Mouse (Mus musculus): Measurements from ENCODE around the gene Nfat5. TPM values are rescaled to one million over a fixed set of nuclear protein-coding genes. Genes with fewer than 3 reads are reported as not detected.

Gene Nfat5
- polyA plus RNA-seq, 1 experiment from 2014 or later, result 11.1 TPM

DNA sequence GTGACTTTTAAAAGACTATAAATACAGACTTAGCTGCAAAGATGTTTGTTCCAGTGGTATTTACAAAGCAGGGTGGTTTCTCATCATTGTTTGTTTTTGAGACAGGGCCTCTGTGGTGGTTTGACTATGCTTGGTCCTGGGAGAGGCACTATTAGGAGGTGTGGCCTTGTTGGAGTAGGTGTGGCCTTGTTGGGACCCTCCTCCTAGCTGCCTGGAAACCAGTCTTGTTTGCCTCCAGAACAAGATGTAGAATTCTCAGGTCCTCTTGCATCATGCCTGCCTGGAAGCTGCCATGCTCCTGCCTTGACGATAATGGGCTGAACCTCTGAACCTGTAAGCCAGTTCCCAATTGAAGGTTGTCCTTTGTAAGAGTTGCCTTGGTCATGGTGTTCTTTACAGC lies 14.7 kb upstream of the Nfat5 start:
- Histone ChIP-seq H3K9ac (ENCODE audit: low read length) (no peak overlapping the region), H3K4me3 (ENCODE audit: low read length) (no peak overlapping the region), H3K4me1 (replicated peaks; ENCODE audit: control insufficient read depth, insufficient read depth, low read length) (no peaks in the 10 kb centered on the region), H3K9me3 (ENCODE audit: control insufficient read depth, low read length) (no peaks in the 10 kb centered on the region), H3K27ac (ENCODE audit: low read length) (no peak overlapping the region), H3K27me3 (ENCODE audit: control insufficient read depth, insufficient read depth, low read depth, low read length) (no peaks in the 10 kb centered on the region), H3K36me3 (ENCODE audit: control insufficient read depth, insufficient read depth, low read length) (no peaks in the 10 kb centered on the region), H3K4me2 (ENCODE audit: low read depth, low read length) (no peak overlapping the region)
- 74% methylated on average over 1 of the region's 1 CpGs for WGBS
- ATAC-seq (ENCODE audit: low read depth), result no peak

DNA sequence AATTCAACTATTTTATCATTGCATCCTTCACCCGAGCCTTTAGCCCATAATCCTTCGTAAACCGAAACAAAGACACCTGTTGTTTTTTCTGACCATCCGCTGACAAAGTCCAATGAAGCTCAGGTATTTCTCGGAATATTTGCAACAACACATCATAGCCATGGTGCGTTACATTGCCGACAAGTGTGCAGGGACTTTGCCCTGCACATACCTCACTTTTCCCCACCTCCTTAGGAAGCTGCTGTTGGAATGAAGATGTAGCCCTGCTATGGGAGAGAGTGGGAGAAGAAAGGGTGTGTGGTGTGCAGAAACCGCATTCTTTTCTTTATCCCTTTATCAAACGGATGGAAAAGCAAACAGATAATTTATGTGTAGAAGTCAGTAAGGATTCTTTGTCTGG lies 6.6 kb upstream of the Nfat5 start:
- Histone ChIP-seq H3K9me3 (ENCODE audit: control insufficient read depth, low read length) (no peaks in the 10 kb centered on the region), H3K4me3 (ENCODE audit: low read length) (no peak overlapping the region), H3K27me3 (ENCODE audit: control insufficient read depth, insufficient read depth, low read depth, low read length) (no peaks in the 10 kb centered on the region), H3K27ac (ENCODE audit: low read length) (no peak overlapping the region), H3K9ac (ENCODE audit: low read length) (no peak overlapping the region), H3K36me3 (ENCODE audit: control insufficient read depth, insufficient read depth, low read length) (no peaks in the 10 kb centered on the region), H3K4me1 (replicated peaks; ENCODE audit: control insufficient read depth, insufficient read depth, low read length) (no peaks in the 10 kb centered on the region), H3K4me2 (ENCODE audit: low read depth, low read length) (no peak overlapping the region)
- no peak for ATAC-seq (ENCODE audit: low read depth)
- 58% methylated on average over 9 of the region's 9 CpGs for WGBS

DNA sequence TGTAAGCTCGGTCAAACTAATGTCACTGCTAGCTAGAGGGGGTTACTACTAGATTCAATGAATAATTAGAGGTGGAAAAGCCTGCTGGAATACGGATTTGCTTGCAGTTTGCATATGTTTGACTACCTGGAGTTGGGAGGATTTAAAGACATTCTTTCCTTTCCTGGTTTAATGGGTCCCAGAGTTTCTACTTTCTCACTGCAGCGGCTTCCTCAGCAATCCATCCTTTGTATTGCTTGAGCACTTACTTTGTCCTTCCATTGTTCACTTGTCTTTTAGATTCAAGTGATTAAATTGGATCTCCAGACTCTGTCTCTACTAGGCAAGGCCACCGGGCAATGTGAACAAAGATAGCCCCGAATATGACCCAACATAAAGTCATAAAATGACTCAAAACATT lies 5.7 kb upstream of the Nfat5 start:
- Histone ChIP-seq H3K4me2 (ENCODE audit: low read depth, low read length) (no peak overlapping the region), H3K27ac (ENCODE audit: low read length) (no peak overlapping the region), H3K4me3 (ENCODE audit: low read length) (no peak overlapping the region), H3K9ac (ENCODE audit: low read length) (no peak overlapping the region), H3K9me3 (ENCODE audit: control insufficient read depth, low read length) (no peaks in the 10 kb centered on the region), H3K4me1 (replicated peaks; ENCODE audit: control insufficient read depth, insufficient read depth, low read length) (no peaks in the 10 kb centered on the region), H3K27me3 (ENCODE audit: control insufficient read depth, insufficient read depth, low read depth, low read length) (no peaks in the 10 kb centered on the region), H3K36me3 (ENCODE audit: control insufficient read depth, insufficient read depth, low read length) (no peaks in the 10 kb centered on the region)
- WGBS, result 76% methylated on average over 5 of the region's 5 CpGs
- ATAC-seq (ENCODE audit: low read depth), result no peak

DNA sequence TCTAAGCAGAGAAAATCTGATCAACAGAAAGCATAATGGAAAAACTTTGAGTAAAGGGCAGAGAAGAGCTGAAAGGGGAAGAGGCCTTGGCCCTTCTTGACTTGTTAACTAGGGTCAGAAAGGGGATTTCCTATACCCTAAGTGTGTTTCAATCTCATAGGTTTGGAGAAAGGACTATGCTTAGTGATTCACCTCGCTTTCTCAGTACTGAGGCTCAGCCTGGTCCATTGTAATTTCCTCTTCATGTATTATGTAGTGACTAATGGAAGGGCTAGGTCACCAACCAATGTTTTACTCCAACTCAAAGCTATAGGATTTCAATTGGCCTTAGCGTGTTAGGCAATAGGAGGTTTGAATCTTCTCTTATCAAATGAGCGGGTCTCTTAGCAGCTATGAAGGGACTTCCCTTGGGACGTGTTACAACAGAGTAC lies 2.1 kb upstream of the Nfat5 start:
- H3K9me3 ChIP-seq (ENCODE audit: control insufficient read depth, low read length), result no peaks in the 10 kb centered on the region
- no peak for ATAC-seq (ENCODE audit: low read depth)
- H3K4me2 ChIP-seq (ENCODE audit: low read depth, low read length), result no peak overlapping the region
- H3K27me3 ChIP-seq (ENCODE audit: control insufficient read depth, insufficient read depth, low read depth, low read length), result no peaks in the 10 kb centered on the region
- 80% methylated on average over 4 of the region's 4 CpGs for WGBS
- H3K9ac ChIP-seq (ENCODE audit: low read length), result no peak overlapping the region
- peaks cover 6% of the 10 kb centered on the region for H3K4me1 ChIP-seq (replicated peaks; ENCODE audit: control insufficient read depth, insufficient read depth, low read length)
- H3K4me3 ChIP-seq (ENCODE audit: low read length), result no peak overlapping the region
- H3K36me3 ChIP-seq (ENCODE audit: control insufficient read depth, insufficient read depth, low read length), result no peaks in the 10 kb centered on the region
- H3K27ac ChIP-seq (ENCODE audit: low read length), result no peak overlapping the region

DNA sequence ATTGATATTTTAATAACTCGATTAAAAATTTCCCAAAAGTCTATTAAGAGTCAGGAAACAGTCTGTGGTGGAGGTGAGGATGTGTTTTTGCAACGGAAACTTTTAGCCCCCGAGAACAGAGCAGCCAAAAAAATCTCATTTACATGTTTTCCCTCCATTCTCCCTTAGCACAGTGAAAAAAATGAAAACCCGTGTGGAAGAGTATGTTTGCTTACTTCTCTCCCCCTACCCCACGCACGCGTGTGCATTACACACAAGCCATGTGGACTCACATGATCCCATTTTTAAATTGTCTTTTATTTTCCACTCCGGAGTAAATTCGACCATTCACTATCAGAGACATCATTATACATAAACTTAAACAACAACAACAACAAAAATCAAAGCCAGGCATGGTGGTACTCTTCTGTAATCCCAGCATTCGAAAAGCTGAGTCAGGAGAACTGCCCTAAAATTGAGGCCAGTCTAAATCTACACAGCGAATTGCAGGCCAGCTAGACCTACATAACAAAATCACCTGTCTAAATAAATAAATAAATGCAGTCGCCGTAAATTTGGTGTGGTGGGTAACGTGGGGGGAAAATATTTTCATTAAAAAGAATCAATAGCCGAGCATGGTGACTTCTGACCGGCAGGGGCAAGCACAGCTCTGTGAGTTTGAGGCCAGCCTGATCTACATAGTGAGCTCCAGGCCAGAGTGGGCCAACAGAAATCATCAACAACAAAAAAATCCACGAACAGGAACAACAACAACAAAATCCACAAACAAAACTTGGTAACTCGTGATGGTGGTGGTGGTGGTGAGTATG lies 947 bp upstream of the Nfat5 start:
- H3K27ac ChIP-seq (ENCODE audit: low read length), result peak overlapping the region; percentile 96
- H3K9me3 ChIP-seq (ENCODE audit: control insufficient read depth, low read length), result no peaks in the 10 kb centered on the region
- peak; percentile 9; the same call in 1 of the 2 replicates for ATAC-seq (ENCODE audit: low read depth)
- H3K4me2 ChIP-seq (ENCODE audit: low read depth, low read length), result peak overlapping the region; percentile 55
- H3K4me1 ChIP-seq (replicated peaks; ENCODE audit: control insufficient read depth, insufficient read depth, low read length), result peaks cover 10% of the 10 kb centered on the region
- no peaks in the 10 kb centered on the region for H3K27me3 ChIP-seq (ENCODE audit: control insufficient read depth, insufficient read depth, low read depth, low read length)
- WGBS, result 52% methylated on average over 18 of the region's 18 CpGs
- H3K9ac ChIP-seq (ENCODE audit: low read length), result peak overlapping the region; percentile 68
- peak overlapping the region; percentile 81 for H3K4me3 ChIP-seq (ENCODE audit: low read length)
- H3K36me3 ChIP-seq (ENCODE audit: control insufficient read depth, insufficient read depth, low read length), result no peaks in the 10 kb centered on the region

DNA sequence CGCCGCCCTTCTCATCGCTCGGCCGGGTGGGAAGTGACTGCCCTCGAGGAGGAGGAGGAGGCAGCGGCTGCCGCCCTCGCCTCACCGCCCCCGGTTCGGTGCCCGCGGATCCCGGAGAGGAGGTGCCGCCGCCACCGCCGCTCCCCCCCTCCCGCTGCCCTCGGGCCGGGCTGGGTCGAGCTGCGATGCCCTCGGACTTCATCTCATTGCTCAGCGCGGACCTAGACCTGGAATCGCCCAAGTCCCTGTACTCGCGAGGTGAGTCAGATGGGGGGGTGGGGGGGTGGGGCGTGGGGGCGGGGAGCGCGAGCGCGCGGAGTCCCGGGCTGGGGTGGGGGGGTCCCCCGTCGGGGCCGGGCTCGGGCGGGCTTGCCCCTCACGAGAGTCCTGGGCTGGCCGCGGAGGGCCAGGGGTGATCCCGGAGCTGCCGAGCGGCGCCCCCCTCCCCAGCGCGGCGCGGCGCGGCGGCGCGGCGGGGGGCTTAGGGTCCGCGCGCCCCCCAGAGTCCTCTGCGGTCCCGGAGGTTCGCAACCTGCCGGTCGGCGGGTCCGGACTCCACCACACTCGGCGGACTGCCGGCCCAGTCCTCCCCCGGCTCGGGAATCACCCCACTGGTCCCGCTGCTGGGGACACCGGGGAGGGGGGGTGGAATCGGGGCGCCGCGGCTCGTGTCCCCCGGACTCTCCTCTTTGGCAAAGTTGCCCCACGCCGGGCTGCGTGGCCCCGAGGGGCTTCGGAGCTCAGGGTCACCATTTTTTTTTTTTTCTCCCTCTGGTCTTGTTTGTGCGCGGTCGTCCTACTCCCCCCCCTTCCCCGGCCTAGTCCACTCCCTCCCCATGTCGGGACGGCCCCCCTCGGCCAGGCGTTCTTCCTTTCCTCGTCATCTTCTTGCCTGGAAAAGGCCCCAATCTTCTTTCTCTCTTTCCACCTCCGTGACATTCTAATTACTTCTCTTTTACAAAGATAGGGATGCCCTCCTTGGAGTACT lies 665 bp downstream of the Nfat5 start:
- peak; percentile 55 for ATAC-seq (ENCODE audit: low read depth)
- H3K4me2 ChIP-seq (ENCODE audit: low read depth, low read length), result peak overlapping the region; percentile 77
- peaks cover 10% of the 10 kb centered on the region for H3K4me1 ChIP-seq (replicated peaks; ENCODE audit: control insufficient read depth, insufficient read depth, low read length)
- peak overlapping the region; percentile 94 for H3K27ac ChIP-seq (ENCODE audit: low read length)
- peak overlapping the region; percentile 81 for H3K4me3 ChIP-seq (ENCODE audit: low read length)
- peak overlapping the region; percentile 90 for H3K9ac ChIP-seq (ENCODE audit: low read length)
- H3K36me3 ChIP-seq (ENCODE audit: control insufficient read depth, insufficient read depth, low read length), result no peaks in the 10 kb centered on the region
- no peaks in the 10 kb centered on the region for H3K9me3 ChIP-seq (ENCODE audit: control insufficient read depth, low read length)
- H3K27me3 ChIP-seq (ENCODE audit: control insufficient read depth, insufficient read depth, low read depth, low read length), result no peaks in the 10 kb centered on the region
- 1% methylated on average over 53 of the region's 98 CpGs for WGBS

DNA sequence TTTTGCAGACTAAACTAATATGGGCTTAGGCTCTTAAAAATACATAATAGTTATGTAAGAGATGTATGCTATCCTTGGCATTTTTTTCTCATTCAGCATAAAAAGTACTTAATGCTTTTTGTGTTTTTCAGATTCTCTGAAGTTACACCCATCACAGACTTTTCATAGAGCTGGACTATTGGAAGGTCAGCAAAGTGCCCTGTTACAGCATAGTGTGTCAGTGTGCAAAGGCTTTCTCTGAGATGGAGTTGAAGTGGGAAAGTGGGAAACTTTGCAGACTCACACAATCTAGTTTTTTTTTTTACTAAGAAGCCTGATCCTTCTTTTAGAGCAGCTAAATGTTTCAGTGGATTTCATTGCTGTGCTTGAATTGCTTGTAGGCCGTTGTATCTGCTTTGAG lies 2.2 kb downstream of the Nfat5 start:
- no peaks in the 10 kb centered on the region for H3K36me3 ChIP-seq (ENCODE audit: control insufficient read depth, insufficient read depth, low read length)
- no peak overlapping the region for H3K9ac ChIP-seq (ENCODE audit: low read length)
- no peak overlapping the region for H3K27ac ChIP-seq (ENCODE audit: low read length)
- no peak overlapping the region for H3K4me2 ChIP-seq (ENCODE audit: low read depth, low read length)
- H3K4me1 ChIP-seq (replicated peaks; ENCODE audit: control insufficient read depth, insufficient read depth, low read length), result peaks cover 10% of the 10 kb centered on the region
- no peak for ATAC-seq (ENCODE audit: low read depth)
- H3K9me3 ChIP-seq (ENCODE audit: control insufficient read depth, low read length), result no peaks in the 10 kb centered on the region
- 71% methylated on average over 1 of the region's 1 CpGs for WGBS
- no peak overlapping the region for H3K4me3 ChIP-seq (ENCODE audit: low read length)
- H3K27me3 ChIP-seq (ENCODE audit: control insufficient read depth, insufficient read depth, low read depth, low read length), result no peaks in the 10 kb centered on the region

DNA sequence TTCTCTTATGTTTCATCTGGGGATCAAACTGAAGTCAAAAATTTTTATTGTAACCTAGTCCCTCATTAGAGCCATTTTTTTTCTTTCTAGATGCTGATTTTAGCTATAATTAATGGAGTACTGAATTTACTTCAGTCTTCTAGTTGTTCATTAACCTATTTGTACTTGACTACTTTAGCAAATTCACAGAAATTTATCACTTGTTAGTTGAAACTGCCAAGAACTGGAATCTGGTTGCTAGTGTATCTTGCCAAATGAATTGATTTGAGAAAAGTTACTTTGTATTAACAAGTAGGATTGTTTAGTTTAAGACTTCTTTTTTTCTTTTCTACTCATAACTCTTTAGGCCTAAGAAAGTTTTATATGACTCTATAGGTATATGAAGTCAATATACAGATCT lies 18.6 kb downstream of the Nfat5 start:
- Histone ChIP-seq H3K9ac (ENCODE audit: low read length) (no peak overlapping the region), H3K27me3 (ENCODE audit: control insufficient read depth, insufficient read depth, low read depth, low read length) (no peaks in the 10 kb centered on the region), H3K27ac (ENCODE audit: low read length) (no peak overlapping the region), H3K4me3 (ENCODE audit: low read length) (no peak overlapping the region), H3K9me3 (ENCODE audit: control insufficient read depth, low read length) (no peaks in the 10 kb centered on the region), H3K36me3 (ENCODE audit: control insufficient read depth, insufficient read depth, low read length) (no peaks in the 10 kb centered on the region), H3K4me2 (ENCODE audit: low read depth, low read length) (no peak overlapping the region), H3K4me1 (replicated peaks; ENCODE audit: control insufficient read depth, insufficient read depth, low read length) (no peaks in the 10 kb centered on the region)
- ATAC-seq (ENCODE audit: low read depth), result no peak

DNA sequence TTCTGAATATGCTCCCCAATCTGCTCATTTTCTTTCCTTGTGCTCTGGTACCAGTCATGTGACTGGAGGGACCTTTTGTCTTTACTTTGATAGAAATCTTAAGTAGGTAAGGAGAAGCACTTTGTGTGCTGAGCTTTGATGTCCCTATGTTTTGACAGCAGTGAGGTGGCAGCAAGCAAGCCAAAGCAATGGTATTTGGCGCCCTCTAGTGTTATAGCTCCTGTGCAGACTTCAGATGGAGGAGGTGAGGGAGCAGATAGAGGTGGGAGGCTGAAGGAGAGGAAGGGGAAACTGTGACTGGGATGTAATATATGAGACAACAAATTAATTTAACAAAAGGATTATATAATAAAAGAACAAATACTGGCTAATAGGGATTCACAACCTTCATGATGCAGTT lies 30.9 kb downstream of the Nfat5 start:
- H3K27me3 ChIP-seq (ENCODE audit: control insufficient read depth, insufficient read depth, low read depth, low read length), result no peaks in the 10 kb centered on the region
- peak; percentile 57; the same call in 1 of the 2 replicates for ATAC-seq (ENCODE audit: low read depth)
- no peak overlapping the region for H3K4me3 ChIP-seq (ENCODE audit: low read length)
- no peaks in the 10 kb centered on the region for H3K36me3 ChIP-seq (ENCODE audit: control insufficient read depth, insufficient read depth, low read length)
- H3K9me3 ChIP-seq (ENCODE audit: control insufficient read depth, low read length), result no peaks in the 10 kb centered on the region
- 0% methylated on average over 1 of the region's 1 CpGs for WGBS
- no peak overlapping the region for H3K9ac ChIP-seq (ENCODE audit: low read length)
- H3K27ac ChIP-seq (ENCODE audit: low read length), result no peak overlapping the region
- no peaks in the 10 kb centered on the region for H3K4me1 ChIP-seq (replicated peaks; ENCODE audit: control insufficient read depth, insufficient read depth, low read length)
- H3K4me2 ChIP-seq (ENCODE audit: low read depth, low read length), result no peak overlapping the region
